ENCODE assay signal across 8 mouse cellular contexts in genomic region chr13:91421387-91421949, GRCm38 (mm10). TPM values are rescaled to one million over a fixed set of nuclear protein-coding genes. Genes with fewer than 3 reads are reported as not detected.
DNase-seq lines count a peak whose midpoint lies in the region; ATAC-seq lines count a peak whose summit lies in the region.

No protein-coding gene starts in this region.

- H3K9ac ChIP-seq in heart, embryonic 11.5 days (ENCODE audit: low read depth, low read length), result no peak overlapping the region
- H3K9ac ChIP-seq in liver, embryonic 13.5 days, result no peak overlapping the region

- intact Hi-C loops in gastrocnemius, postnatal 36 days (cut with DNase I), result loop anchor here (5.0 kb wide), 1 partner anchor 36 kb away; no protein-coding TSS in a partner anchor

- ATAC-seq in heart, embryonic 11.5 days (replicated peaks; ENCODE audit: insufficient number of reproducible peaks, low FRiP score, low TSS enrichment), result no peak
- peak; percentile 45; the same call in 1 of the 2 replicates for ATAC-seq in liver, embryonic 13.5 days (ENCODE audit: low read depth)

- no peaks in the 10 kb centered on the region for H3K9me3 ChIP-seq in heart, embryonic 11.5 days (replicated peaks; ENCODE audit: control insufficient read depth, low read length)
- no peaks in the 10 kb centered on the region for H3K9me3 ChIP-seq in liver, embryonic 13.5 days (replicated peaks)

- 26% methylated on average over 9 of the region's 9 CpGs for WGBS in heart, embryonic 11.5 days (ENCODE audit: insufficient replicate concordance)
- 20% methylated on average over 9 of the region's 9 CpGs for WGBS in liver, embryonic 13.5 days (ENCODE audit: insufficient replicate concordance)

- H3K4me3 ChIP-seq in heart, embryonic 11.5 days (ENCODE audit: low read depth, low read length), result no peak overlapping the region
- H3K4me3 ChIP-seq in liver, embryonic 13.5 days (replicated peaks), result no peak overlapping the region

- no peaks in the 10 kb centered on the region for H3K4me1 ChIP-seq in heart, embryonic 11.5 days (ENCODE audit: control insufficient read depth, insufficient read depth, low read length)
- peaks cover 25% of the 10 kb centered on the region for H3K4me1 ChIP-seq in liver, embryonic 13.5 days (replicated peaks)

- no peaks in the 10 kb centered on the region for H3K36me3 ChIP-seq in heart, embryonic 11.5 days (ENCODE audit: control insufficient read depth, insufficient read depth, low read length)
- no peaks in the 10 kb centered on the region for H3K36me3 ChIP-seq in liver, embryonic 13.5 days

- H3K27ac ChIP-seq in heart, embryonic 11.5 days (ENCODE audit: low read depth, low read length), result no peak overlapping the region
- H3K27ac ChIP-seq in liver, embryonic 13.5 days, result no peak overlapping the region

- H3K27me3 ChIP-seq in heart, embryonic 11.5 days (ENCODE audit: control insufficient read depth, insufficient read depth, low read length), result no peaks in the 10 kb centered on the region
- no peaks in the 10 kb centered on the region for H3K27me3 ChIP-seq in liver, embryonic 13.5 days

- peak; percentile 85 to 88 for DNase-seq in heart, adult 18-20 months
- DNase-seq in embryo, embryonic 10.5 days (ENCODE audit: low spot score), result peak; percentile 75
- peak; percentile 39 to 50 for DNase-seq in gastrocnemius, postnatal 36 days
- peak; percentile 82 for DNase-seq in kidney, adult 18-20 months
- peak; percentile 42 for DNase-seq in liver, embryonic 13.5 days
- peak; percentile 39 for DNase-seq in neural tube, embryonic 10.5 days (ENCODE audit: extremely low spot score, low spot score)
- DNase-seq in urinary bladder, postnatal 25 days (ENCODE audit: low spot score), result peak; percentile 52

- no peak overlapping the region; the same call in 1 of the 2 replicates for H3K4me2 ChIP-seq in heart, embryonic 11.5 days
- no peak overlapping the region for H3K4me2 ChIP-seq in liver, embryonic 13.5 days

RNA-seq across cellular contexts. Expression of gene Ssbp2, which starts 38.6 kb away (rescaled TPM):
- total RNA-seq in heart, adult 18-20 months (2021), result 10 to 100 TPM; 37.5 to 44.4 TPM
- polyA plus RNA-seq in heart, embryonic 11.5 days (2014; fragmentation: Nextera tagmentation; extraction: Ambion mirVana), result 96.0 and 97.8 TPM in 2 replicates
- 10 to 100 TPM; 16.7 to 19.8 TPM for total RNA-seq in gastrocnemius, postnatal 36 days (2021)
- polyA plus RNA-seq in liver, embryonic 13.5 days (2015; fragmentation: Nextera tagmentation; extraction: Ambion mirVana), result 56.4 and 56.9 TPM in 2 replicates
